Mouse (Mus musculus) heart, embryonic 10.5 days (tissue): ENCODE data around the gene Zfp451. TPM values are rescaled to one million over a fixed set of nuclear protein-coding genes. Genes with fewer than 3 reads are reported as not detected.
A peak's percentile ranks its signal among the peaks of the same experiment; 100 is the strongest.

Experiments used
- DNase-seq: peaks from one replicate; pipeline ENCODE4 v3.0.0-alpha.2; 2017; ENCODE audit warnings: low spot score
- H3K27ac ChIP-seq: fragments of 300-500 bp; sonication (generic); 2 replicates; pipeline ENCODE4 v1.5.1; 2016; ENCODE audit warnings: mild to moderate bottlenecking
- H3K27me3 ChIP-seq: fragments of 300-500 bp; sonication (generic); 2 replicates; pipeline ENCODE4 v1.6.1; 2016; ENCODE audit warnings: mild to moderate bottlenecking; ENCODE audit not compliant: poor library complexity, insufficient read depth, severe bottlenecking
- H3K36me3 ChIP-seq: fragments of 300-500 bp; sonication (generic); 2 replicates; pipeline ENCODE4 v1.6.1; 2016; ENCODE audit warnings: mild to moderate bottlenecking, moderate library complexity
- H3K4me1 ChIP-seq: fragments of 300-500 bp; sonication (generic); 2 replicates; pipeline ENCODE4 v1.6.1; 2016; ENCODE audit warnings: mild to moderate bottlenecking
- H3K4me3 ChIP-seq: fragments of 300-500 bp; sonication (generic); 2 replicates; pipeline ENCODE4 v1.5.1; 2016; ENCODE audit warnings: mild to moderate bottlenecking, moderate library complexity
- H3K9me3 ChIP-seq: fragments of 300-500 bp; sonication (generic); 2 replicates; pipeline ENCODE4 v1.6.1; 2016; ENCODE audit warnings: mild to moderate bottlenecking, moderate library complexity
- WGBS: fragments of 180-500 bp; shearing (Covaris S2); methylation state at CpG from one replicate; pipeline ENCODE4 v1.1.7; 2016; 5-methylcytosine and 5-hydroxymethylcytosine counted together
- polyA plus RNA-seq: library from polyadenylated mRNA; unstranded; fragments of >200 nt; fragmentation: Nextera tagmentation; extraction: Ambion mirVana; gene quantifications from 2 replicates; pipeline ENCODE4 v1.2.1, GENCODE M21; 2016

Zfp451 gene
- polyA plus RNA-seq, 1 experiment from 2014 or later = 23.5 TPM

DNA sequence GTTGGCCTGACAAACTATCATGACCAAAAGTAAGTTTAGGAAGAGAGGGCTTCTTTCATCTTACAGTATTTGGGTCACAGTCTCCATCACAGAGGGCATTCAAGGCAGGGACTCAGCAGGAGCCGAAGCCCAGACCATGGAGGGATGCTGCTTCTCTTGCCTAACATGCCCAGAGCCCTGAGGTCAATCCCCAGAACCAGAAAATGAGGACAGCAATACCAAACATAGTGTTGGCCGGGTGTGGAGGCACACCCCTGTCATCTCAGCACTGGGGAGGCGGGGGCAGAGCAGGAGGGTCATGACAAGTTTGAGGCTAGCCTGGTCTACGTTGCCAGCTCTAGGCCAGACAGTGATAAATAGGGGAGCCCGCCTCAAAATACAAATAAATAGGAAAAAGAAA is 89.3 kb downstream of the Zfp451 start:
- Histone ChIP-seq H3K9me3 (no peaks in the 10 kb centered on the region), H3K27me3 (no peaks in the 10 kb centered on the region), H3K27ac (no peak overlapping the region), H3K36me3 (peaks cover 76% of the 10 kb centered on the region), H3K4me1 (peaks cover 6% of the 10 kb centered on the region; the same call in 1 of the 2 replicates), H3K4me3 (no peak overlapping the region)
- 90% methylated on average over 5 of the region's 5 CpGs for whole genome bisulfite sequencing
- peak; percentile 39 for DNase-seq

DNA sequence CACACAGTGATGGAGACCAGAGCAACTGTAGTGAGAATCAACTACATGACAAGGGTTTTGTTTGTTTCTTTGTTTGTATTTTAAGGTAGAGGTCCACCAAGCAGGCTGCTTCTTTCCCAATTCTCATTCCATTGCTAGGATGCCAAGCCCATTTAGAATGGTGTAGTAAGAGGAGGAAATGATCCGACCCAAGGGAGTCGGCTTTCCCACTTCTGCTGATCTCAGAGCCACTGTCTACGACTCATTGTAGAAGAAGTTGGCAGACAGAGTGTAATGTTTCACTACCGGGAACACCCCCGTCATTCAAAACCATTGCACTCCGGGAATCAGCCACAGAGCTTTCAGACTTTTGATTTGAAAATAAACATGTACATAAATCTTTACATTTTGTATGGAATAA is 89.9 kb downstream of the Zfp451 start:
- 90% methylated on average over 6 of the region's 6 CpGs for WGBS
- H3K9me3 ChIP-seq = no peaks in the 10 kb centered on the region
- H3K4me3 ChIP-seq = no peak overlapping the region
- peaks cover 70% of the 10 kb centered on the region for H3K36me3 ChIP-seq
- no peak overlapping the region for H3K27ac ChIP-seq
- no peaks in the 10 kb centered on the region for H3K27me3 ChIP-seq
- peaks cover 6% of the 10 kb centered on the region; the same call in 1 of the 2 replicates for H3K4me1 ChIP-seq
- peak; percentile 35 for DNase-seq

DNA sequence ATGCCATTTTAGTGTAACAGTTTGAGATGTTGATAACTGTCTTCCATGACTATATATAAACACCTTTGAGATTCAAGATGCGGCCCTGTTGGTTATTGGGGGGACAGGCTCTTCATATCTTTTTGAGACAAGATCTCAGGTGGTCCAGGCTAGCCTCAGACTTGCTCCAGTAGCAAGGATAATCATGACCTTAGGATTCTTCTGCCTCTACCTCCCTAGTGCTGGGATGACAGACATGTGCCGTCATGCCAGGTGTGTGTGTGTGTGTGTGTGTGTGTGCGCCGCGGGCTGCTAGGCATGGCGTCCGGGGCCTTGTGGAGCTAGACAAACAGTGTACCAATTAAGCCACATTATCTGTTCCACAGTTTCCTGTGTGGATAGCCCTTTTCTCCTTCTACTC is 93.4 kb downstream of the Zfp451 start:
- Histone ChIP-seq H3K4me3 (peak overlapping the region; percentile 78; the same call in 1 of the 2 replicates), H3K36me3 (peaks cover 41% of the 10 kb centered on the region), H3K27me3 (no peaks in the 10 kb centered on the region), H3K27ac (no peak overlapping the region), H3K4me1 (peaks cover 6% of the 10 kb centered on the region; the same call in 1 of the 2 replicates), H3K9me3 (no peaks in the 10 kb centered on the region)
- no peak for DNase-seq
- 84% methylated on average over 7 of the region's 7 CpGs for WGBS

DNA sequence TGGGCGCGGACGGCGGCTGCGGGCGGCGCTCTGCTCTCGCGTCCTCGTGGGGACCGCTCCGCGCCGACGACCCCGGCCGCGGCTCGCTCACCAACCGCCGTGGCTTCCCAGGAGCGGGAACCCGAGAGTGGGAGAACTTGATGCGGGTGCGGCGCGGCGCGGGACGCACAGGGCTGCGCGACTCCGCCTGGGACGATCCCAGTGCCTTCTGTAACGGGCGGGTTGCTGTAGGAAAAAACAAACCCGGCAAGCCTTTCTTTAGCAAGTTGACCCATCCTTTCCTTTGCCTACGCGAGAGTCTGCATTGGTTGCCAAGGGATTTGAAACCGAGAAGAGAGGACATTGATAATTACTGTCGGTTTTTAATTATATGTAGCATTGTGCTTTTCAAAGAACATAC is 94.2 kb downstream of the Zfp451 start:
- peak overlapping the region; percentile 78 for H3K4me3 ChIP-seq
- peaks cover 6% of the 10 kb centered on the region; the same call in 1 of the 2 replicates for H3K4me1 ChIP-seq
- WGBS = 1% methylated on average over 41 of the region's 41 CpGs
- H3K27ac ChIP-seq = peak overlapping the region; percentile 92
- no peaks in the 10 kb centered on the region for H3K27me3 ChIP-seq
- H3K9me3 ChIP-seq = no peaks in the 10 kb centered on the region
- DNase-seq = no peak
- peaks cover 33% of the 10 kb centered on the region for H3K36me3 ChIP-seq

DNA sequence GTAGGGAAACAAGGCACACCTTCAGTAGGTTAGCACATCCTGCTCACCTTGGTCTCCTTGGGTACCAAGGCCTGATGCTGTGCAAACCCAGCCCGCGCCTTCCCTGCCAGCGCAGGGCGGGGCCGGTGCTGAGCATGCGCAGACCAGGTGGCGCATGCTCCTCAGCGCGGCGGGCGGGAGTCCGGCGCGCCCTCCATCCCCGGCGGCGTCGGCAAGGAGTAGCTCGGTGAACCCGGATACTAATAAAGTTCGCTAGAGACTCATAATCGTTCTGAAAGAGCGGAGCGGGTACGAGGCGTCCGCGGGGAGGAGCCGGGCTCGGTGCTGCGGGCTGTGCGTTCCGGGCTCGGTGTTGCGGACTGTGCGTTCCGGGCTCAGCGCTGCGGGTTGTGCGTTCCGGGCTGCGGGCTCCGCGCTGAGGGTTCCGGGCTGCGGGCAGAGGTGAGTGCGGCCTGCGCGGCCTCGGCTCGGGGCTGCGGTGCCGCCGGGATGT is 94.6 kb downstream of the Zfp451 start, which contains the start of gene Rab23:
Gene Rab23, plus strand, starts transcription at position 155 of the 493 bp plus-strand sequence.
- Histone ChIP-seq H3K36me3 (peaks cover 29% of the 10 kb centered on the region), H3K4me3 (peak within 1 kb of the TSS; percentile 78), H3K27me3 (no peaks in the 10 kb centered on the region), H3K27ac (peak within 1 kb of the TSS; percentile 92), H3K9me3 (no peaks in the 10 kb centered on the region), H3K4me1 (peaks cover 6% of the 10 kb centered on the region; the same call in 1 of the 2 replicates)
- under 1% methylated on average over 53 of the region's 54 CpGs for WGBS
- DNase-seq = peak; percentile 86

DNA sequence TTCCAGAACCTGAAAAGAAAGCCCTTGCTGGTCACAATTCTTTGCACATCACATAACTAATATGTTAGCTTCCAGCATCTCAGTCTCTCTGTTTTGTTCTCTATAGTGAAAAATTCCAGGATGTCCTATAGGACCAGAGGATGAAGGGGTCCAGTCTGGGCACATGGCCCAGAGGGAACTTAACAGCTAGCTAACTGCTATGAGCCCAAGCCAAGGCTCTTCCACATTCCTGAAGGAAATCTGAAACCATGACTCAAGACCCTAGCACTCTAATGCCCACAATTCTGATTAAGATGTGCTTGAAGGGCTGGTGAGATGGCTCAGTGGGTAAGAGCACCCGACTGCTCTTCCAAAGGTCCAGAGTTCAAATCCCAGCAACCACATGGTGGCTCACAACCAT is 96.8 kb downstream of the Zfp451 start:
- Histone ChIP-seq H3K9me3 (no peaks in the 10 kb centered on the region), H3K27ac (no peak overlapping the region), H3K4me1 (peaks cover 6% of the 10 kb centered on the region; the same call in 1 of the 2 replicates), H3K27me3 (no peaks in the 10 kb centered on the region), H3K4me3 (no peak overlapping the region), H3K36me3 (peaks cover 10% of the 10 kb centered on the region)
- DNase-seq = peak; percentile 30
- WGBS = 88% methylated on average over 1 of the region's 1 CpGs

DNA sequence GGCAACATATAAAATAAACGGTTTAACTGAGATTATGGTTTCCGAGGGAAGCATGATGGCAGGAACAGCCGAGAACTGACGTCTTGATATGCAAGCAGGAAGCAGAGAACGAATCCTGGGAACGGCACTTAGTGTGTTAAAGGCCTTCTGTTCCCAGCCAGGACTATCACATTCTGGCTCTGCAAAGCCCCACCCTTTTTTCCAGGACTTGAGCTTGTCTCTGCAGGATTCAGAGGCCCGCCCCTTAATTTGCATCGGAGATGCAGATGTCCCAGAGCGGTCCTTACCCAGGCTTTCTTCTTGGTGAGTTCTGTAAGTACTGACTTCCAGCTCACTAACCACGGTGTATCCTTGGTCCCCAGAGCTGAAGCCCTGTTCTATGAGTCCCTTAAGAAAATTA is 99.6 kb downstream of the Zfp451 start:
- no peak overlapping the region for H3K27ac ChIP-seq
- 4% methylated on average over 10 of the region's 10 CpGs for WGBS
- no peaks in the 10 kb centered on the region for H3K36me3 ChIP-seq
- H3K27me3 ChIP-seq = no peaks in the 10 kb centered on the region
- DNase-seq = peak; percentile 76
- no peaks in the 10 kb centered on the region for H3K4me1 ChIP-seq
- H3K4me3 ChIP-seq = peak overlapping the region; percentile 8; the same call in 1 of the 2 replicates
- no peaks in the 10 kb centered on the region for H3K9me3 ChIP-seq

DNA sequence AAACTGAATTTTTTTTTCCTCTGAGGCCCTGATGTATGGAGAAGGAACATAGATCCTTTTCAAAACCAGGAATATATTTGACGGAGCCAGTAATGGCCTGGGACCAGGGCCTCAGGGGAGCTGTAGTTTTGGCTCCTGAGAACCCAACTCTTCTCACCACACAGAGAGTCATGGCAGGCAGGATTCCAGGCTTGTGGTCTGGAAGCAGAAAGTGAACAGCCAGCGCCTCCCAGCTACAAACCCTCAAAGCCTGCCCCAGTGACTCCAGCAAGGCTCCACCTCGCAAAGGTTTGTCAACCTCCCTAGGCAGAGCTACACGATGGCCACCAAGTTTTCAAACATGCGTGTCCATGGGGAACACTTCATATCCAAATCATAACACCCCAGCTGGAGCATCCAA is 102.4 kb downstream of the Zfp451 start:
- no peak overlapping the region for H3K4me3 ChIP-seq
- WGBS = 81% methylated on average over 5 of the region's 5 CpGs

More for the DNA sequence above, 102.4 kb downstream of the Zfp451 start:
- Histone ChIP-seq H3K4me1 (no peaks in the 10 kb centered on the region), H3K27ac (no peak overlapping the region), H3K27me3 (no peaks in the 10 kb centered on the region), H3K36me3 (no peaks in the 10 kb centered on the region), H3K9me3 (no peaks in the 10 kb centered on the region)
- DNase-seq = peak; percentile 57

Other genes with a start within 250 kb of the Zfp451 start
- 30.1 and 35.0 TPM in 2 replicates for gene Prim2, start 144.8 kb downstream of the Zfp451 start, polyA plus RNA-seq
- gene Rab23, start 94.7 kb downstream of the Zfp451 start, polyA plus RNA-seq = 16.1 and 18.1 TPM in 2 replicates
- gene Bag2, start 56.8 kb downstream of the Zfp451 start, polyA plus RNA-seq = 104 and 115 TPM in 2 replicates
- gene Bend6, start 93.2 kb upstream of the Zfp451 start, polyA plus RNA-seq = 2.6 and 2.9 TPM in 2 replicates
- 15.0 and 16.2 TPM in 2 replicates for gene Dst, start 93.6 kb upstream of the Zfp451 start, polyA plus RNA-seq